Mouse (Mus musculus) embryonic facial prominence, embryonic 10.5 days (tissue): ENCODE data around the gene Tmem129. TPM values are rescaled to one million over a fixed set of nuclear protein-coding genes. Genes with fewer than 3 reads are reported as not detected.

ENCODE experiments used
- DNase-seq: peaks from one replicate; pipeline ENCODE4 v3.0.0-alpha.2; 2017; ENCODE audit warnings: low spot score
- H3K27ac ChIP-seq: fragments of 300-500 bp; sonication (generic); replicated peaks from 2 replicates; pipeline ENCODE4 v1.5.1; 2016; ENCODE audit warnings: mild to moderate bottlenecking
- H3K27me3 ChIP-seq: fragments of 300-500 bp; sonication (generic); replicated peaks from 2 replicates; pipeline ENCODE4 v1.6.1; 2016; ENCODE audit warnings: low read depth, mild to moderate bottlenecking; ENCODE audit not compliant: poor library complexity, severe bottlenecking
- H3K36me3 ChIP-seq: fragments of 300-500 bp; sonication (generic); replicated peaks from 2 replicates; pipeline ENCODE4 v1.6.1; 2016; ENCODE audit warnings: mild to moderate bottlenecking, moderate library complexity
- H3K4me1 ChIP-seq: fragments of 300-500 bp; sonication (generic); 2 replicates; pipeline ENCODE4 v1.6.1; 2016
- H3K4me3 ChIP-seq: fragments of 300-500 bp; sonication (generic); 2 replicates; pipeline ENCODE4 v1.5.1; 2016; ENCODE audit warnings: mild to moderate bottlenecking, moderate library complexity
- H3K9me3 ChIP-seq: fragments of 300-500 bp; sonication (generic); 2 replicates; pipeline ENCODE4 v1.6.1; 2016; ENCODE audit warnings: mild to moderate bottlenecking
- WGBS: fragments of 180-500 bp; shearing (Covaris S2); methylation state at CpG from one replicate; pipeline ENCODE4 v1.1.7; 2016; 5-methylcytosine and 5-hydroxymethylcytosine counted together
- polyA plus RNA-seq: library from polyadenylated mRNA; unstranded; fragments of >200 nt; fragmentation: Nextera tagmentation; extraction: Ambion mirVana; gene quantifications from 2 replicates; pipeline ENCODE4 v1.2.1, GENCODE M21; 2016

Tmem129 gene
- polyA plus RNA-seq = 37.1 and 40.0 TPM in 2 replicates

GRCm38 (mm10) chr5:33657787-33658663, at the start of gene Tmem129, which contains the start of gene Tacc3:
Tmem129 (minus strand) TSS chr5:33658416.
Tacc3 (plus strand) TSS chr5:33658128.
- peak; percentile 98 for DNase-seq
- peak within 1 kb of the TSS; percentile 78 for H3K4me3 ChIP-seq
- peaks cover 41% of the 10 kb centered on the region for H3K4me1 ChIP-seq
- peak within 1 kb of the TSS; percentile 96 for H3K27ac ChIP-seq
- no peaks in the 10 kb centered on the region for H3K27me3 ChIP-seq
- H3K9me3 ChIP-seq = no peaks in the 10 kb centered on the region
- peaks cover 58% of the 10 kb centered on the region for H3K36me3 ChIP-seq
- WGBS = under 1% methylated on average over 60 of the region's 60 CpGs

- H3K4me3 ChIP-seq = no peak overlapping the region
- peaks cover 44% of the 10 kb centered on the region for H3K4me1 ChIP-seq
- H3K36me3 ChIP-seq = no peaks in the 10 kb centered on the region
- 0 out of 2 replicates have a peak overlapping the region, but pooled peaks have one; percentile 8 for H3K27ac ChIP-seq
- WGBS = 81% methylated on average over 4 of the region's 4 CpGs
- H3K9me3 ChIP-seq = no peaks in the 10 kb centered on the region
- H3K27me3 ChIP-seq = peaks cover 36% of the 10 kb centered on the region
- DNase-seq = no peak
These were observed 48.9 kb upstream of the Tmem129 start for GRCm38 (mm10) chr5:33707163-33707562.

GRCm38 (mm10) chr5:33706350-33706629, 48.1 kb upstream of the Tmem129 start:
- WGBS = 92% methylated on average over 1 of the region's 1 CpGs
- Histone ChIP-seq H3K4me3 (no peak overlapping the region), H3K27me3 (peaks cover 44% of the 10 kb centered on the region), H3K36me3 (no peaks in the 10 kb centered on the region), H3K9me3 (no peaks in the 10 kb centered on the region), H3K27ac (peak overlapping the region; percentile 75), H3K4me1 (peaks cover 53% of the 10 kb centered on the region)
- no peak for DNase-seq

- peaks cover 58% of the 10 kb centered on the region for H3K4me1 ChIP-seq
- 24% methylated on average over 9 of the region's 9 CpGs for WGBS
- peak overlapping the region; percentile 27 for H3K4me3 ChIP-seq
- H3K36me3 ChIP-seq = no peaks in the 10 kb centered on the region
- no peaks in the 10 kb centered on the region for H3K9me3 ChIP-seq
- no peak for DNase-seq
- peaks cover 49% of the 10 kb centered on the region for H3K27me3 ChIP-seq
- peak overlapping the region; percentile 75 for H3K27ac ChIP-seq
These were observed 47.6 kb upstream of the Tmem129 start for GRCm38 (mm10) chr5:33705612-33706349.

GRCm38 (mm10) chr5:33704945-33705611, 46.9 kb upstream of the Tmem129 start:
- H3K4me3 ChIP-seq = peak overlapping the region; percentile 27
- H3K27ac ChIP-seq = peak overlapping the region; percentile 75
- 2% methylated on average over 11 of the region's 11 CpGs for WGBS
- peaks cover 56% of the 10 kb centered on the region for H3K27me3 ChIP-seq
- no peaks in the 10 kb centered on the region for H3K9me3 ChIP-seq
- H3K36me3 ChIP-seq = no peaks in the 10 kb centered on the region
- H3K4me1 ChIP-seq = peaks cover 65% of the 10 kb centered on the region
- peak; percentile 79 for DNase-seq

GRCm38 (mm10) chr5:33703999-33704398, 45.8 kb upstream of the Tmem129 start:
- 39% methylated on average over 8 of the region's 8 CpGs for WGBS
- Histone ChIP-seq H3K27me3 (peaks cover 67% of the 10 kb centered on the region), H3K4me1 (peaks cover 76% of the 10 kb centered on the region)

GRCm38 (mm10) chr5:33701832-33702231, 43.6 kb upstream of the Tmem129 start:
- DNase-seq = no peak
- Histone ChIP-seq H3K27me3 (peaks cover 86% of the 10 kb centered on the region), H3K4me1 (peaks cover 86% of the 10 kb centered on the region), H3K27ac (0 out of 2 replicates have a peak overlapping the region, but pooled peaks have one; percentile 21), H3K9me3 (no peaks in the 10 kb centered on the region), H3K4me3 (no peak overlapping the region), H3K36me3 (no peaks in the 10 kb centered on the region)
- WGBS = 79% methylated on average over 11 of the region's 11 CpGs

More at GRCm38 (mm10) chr5:33703999-33704398, 45.8 kb upstream of the Tmem129 start:
- H3K4me3 ChIP-seq = 0 out of 2 replicates have a peak overlapping the region, but pooled peaks have one; percentile 4
- no peaks in the 10 kb centered on the region for H3K36me3 ChIP-seq
- DNase-seq = no peak
- peak overlapping the region; percentile 75 for H3K27ac ChIP-seq
- H3K9me3 ChIP-seq = no peaks in the 10 kb centered on the region

- H3K27ac ChIP-seq = peak overlapping the region; percentile 0
- H3K27me3 ChIP-seq = peaks cover 93% of the 10 kb centered on the region
These were observed 41.8 kb upstream of the Tmem129 start for GRCm38 (mm10) chr5:33700010-33700409.

GRCm38 (mm10) chr5:33698669-33699068, 40.5 kb upstream of the Tmem129 start:
- Histone ChIP-seq H3K27me3 (peaks cover 96% of the 10 kb centered on the region), H3K27ac (peak overlapping the region; percentile 61; the same call in 1 of the 2 replicates), H3K36me3 (no peaks in the 10 kb centered on the region), H3K9me3 (no peaks in the 10 kb centered on the region), H3K4me3 (no peak overlapping the region), H3K4me1 (peaks cover 84% of the 10 kb centered on the region)
- 77% methylated on average over 5 of the region's 5 CpGs for WGBS
- DNase-seq = no peak

More at GRCm38 (mm10) chr5:33700010-33700409, 41.8 kb upstream of the Tmem129 start:
- H3K9me3 ChIP-seq = no peaks in the 10 kb centered on the region
- H3K4me3 ChIP-seq = 0 out of 2 replicates have a peak overlapping the region, but pooled peaks have one; percentile 16
- H3K4me1 ChIP-seq = peaks cover 86% of the 10 kb centered on the region
- H3K36me3 ChIP-seq = no peaks in the 10 kb centered on the region
- 39% methylated on average over 13 of the region's 13 CpGs for WGBS
- no peak for DNase-seq

- Histone ChIP-seq H3K4me1 (peaks cover 88% of the 10 kb centered on the region), H3K27ac (peak overlapping the region; percentile 61), H3K9me3 (no peaks in the 10 kb centered on the region), H3K36me3 (no peaks in the 10 kb centered on the region), H3K27me3 (peaks cover 100% of the 10 kb centered on the region), H3K4me3 (no peak overlapping the region)
- 11% methylated on average over 13 of the region's 13 CpGs for whole genome bisulfite sequencing
- no peak for DNase-seq
These were observed 39.8 kb upstream of the Tmem129 start for GRCm38 (mm10) chr5:33697947-33698512.

GRCm38 (mm10) chr5:33697534-33697933, 39.3 kb upstream of the Tmem129 start:
- H3K4me1 ChIP-seq = peaks cover 93% of the 10 kb centered on the region
- H3K27ac ChIP-seq = 0 out of 2 replicates have a peak overlapping the region, but pooled peaks have one; percentile 25
- no peaks in the 10 kb centered on the region for H3K36me3 ChIP-seq
- DNase-seq = no peak
- no peak overlapping the region for H3K4me3 ChIP-seq
- H3K9me3 ChIP-seq = no peaks in the 10 kb centered on the region
- H3K27me3 ChIP-seq = peaks cover 100% of the 10 kb centered on the region
- 30% methylated on average over 1 of the region's 1 CpGs for WGBS

- H3K4me3 ChIP-seq = 0 out of 2 replicates have a peak overlapping the region, but pooled peaks have one; percentile 6
- H3K27me3 ChIP-seq = peaks cover 100% of the 10 kb centered on the region
- H3K4me1 ChIP-seq = peaks cover 91% of the 10 kb centered on the region
- peak overlapping the region; percentile 90 for H3K27ac ChIP-seq
- no peaks in the 10 kb centered on the region for H3K36me3 ChIP-seq
- no peaks in the 10 kb centered on the region for H3K9me3 ChIP-seq
- DNase-seq = no peak
- 49% methylated on average over 5 of the region's 5 CpGs for WGBS
These were observed 38.2 kb upstream of the Tmem129 start for GRCm38 (mm10) chr5:33696430-33696829.
